Mouse (Mus musculus) cerebellum, adult 11 months (tissue): ENCODE measurements around the gene Coq4.

Experiments used
- DNase-seq: peaks from one replicate; pipeline ENCODE4 v3.0.0; 2022

Gene Coq4

DNA sequence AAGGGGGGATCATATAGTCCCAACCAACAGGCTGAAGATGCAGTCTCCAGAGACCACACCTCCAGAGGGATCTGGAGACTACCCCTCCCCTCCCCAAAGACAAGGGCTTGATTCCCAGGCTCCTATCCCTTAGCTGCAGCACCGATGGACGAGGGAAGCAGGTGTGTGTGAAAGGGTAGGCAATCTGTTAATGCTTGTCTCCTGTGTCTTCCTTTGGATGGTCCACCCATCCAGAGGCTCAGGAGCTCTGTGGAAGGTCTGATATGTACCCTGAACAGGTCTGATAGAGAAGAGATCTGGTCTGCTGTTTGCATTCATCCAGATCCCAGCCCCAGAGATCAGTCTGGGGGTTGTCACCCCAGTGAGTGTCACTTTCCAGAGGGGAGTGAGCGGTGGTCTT, 59.6 kb downstream of the Coq4 start:
- no peak for DNase-seq
